Mouse (Mus musculus) midbrain, embryonic 14.5 days (tissue): ENCODE results near the gene Egln2. TPM values are rescaled to one million over a fixed set of nuclear protein-coding genes. Genes with fewer than 3 reads are reported as not detected.

Experiments
- ATAC-seq: fragments of 200-750 bp; cut with Nextera tagmentation; 2 replicates; pipeline ENCODE4 v1.8.0; 2017; ENCODE audit warnings: moderate number of reproducible peaks, moderate library complexity; ENCODE audit not compliant: low FRiP score, low TSS enrichment
- DNase-seq: peaks from one replicate; pipeline ENCODE4 v3.0.0-alpha.2; 2015
- H3K27ac ChIP-seq: fragments of 300-500 bp; sonication (generic); replicated peaks from 2 replicates; pipeline ENCODE4 v1.5.1; 2014; ENCODE audit warnings: mild to moderate bottlenecking, low read depth, low read length, moderate library complexity
- H3K27me3 ChIP-seq: fragments of 300-500 bp; sonication (generic); 2 replicates; pipeline ENCODE4 v1.6.1; 2014; ENCODE audit warnings: low read length, control low read depth, mixed read lengths; ENCODE audit not compliant: control insufficient read depth, insufficient read depth
- H3K36me3 ChIP-seq: fragments of 300-500 bp; sonication (generic); 2 replicates; pipeline ENCODE4 v1.6.1; 2014; ENCODE audit warnings: low read length, control low read depth; ENCODE audit not compliant: control insufficient read depth, insufficient read depth
- H3K4me1 ChIP-seq: fragments of 300-500 bp; sonication (generic); 2 replicates; pipeline ENCODE4 v1.6.1; 2014; ENCODE audit warnings: mild to moderate bottlenecking, antibody characterized with exemption, low read length, control low read depth; ENCODE audit not compliant: control insufficient read depth, insufficient read depth
- H3K4me2 ChIP-seq: fragments of 300-500 bp; sonication (generic); 2 replicates; pipeline ENCODE4 v1.6.1; 2014; ENCODE audit warnings: mild to moderate bottlenecking, low read length, moderate library complexity
- H3K4me3 ChIP-seq: fragments of 300-500 bp; sonication (generic); replicated peaks from 2 replicates; pipeline ENCODE4 v1.5.1; 2014; ENCODE audit warnings: low read depth, low read length
- H3K9ac ChIP-seq: fragments of 300-500 bp; sonication (generic); replicated peaks from 2 replicates; pipeline ENCODE4 v1.6.1; 2014; ENCODE audit warnings: mild to moderate bottlenecking, low read length, moderate library complexity
- H3K9me3 ChIP-seq: fragments of 300-500 bp; sonication (generic); 2 replicates; pipeline ENCODE4 v1.6.1; 2016; ENCODE audit warnings: low read length, control low read depth, mixed read lengths; ENCODE audit not compliant: control insufficient read depth
- WGBS: fragments of 180-500 bp; shearing (Covaris S2); extraction: QIAGEN DNeasy Blood & Tissue Kit; methylation state at CpG from one replicate; pipeline ENCODE4 v1.1.7; 2014; 5-methylcytosine and 5-hydroxymethylcytosine counted together
- polyA plus RNA-seq: library from polyadenylated mRNA; unstranded; fragments of >200 nt; fragmentation: Nextera tagmentation; extraction: Ambion mirVana; gene quantifications from 2 replicates; pipeline ENCODE4 v1.2.1, GENCODE M21; 2014

The Egln2 gene
- polyA plus RNA-seq, 1 experiment from 2014 or later = 57.3 TPM

- peaks cover 55% of the 10 kb centered on the region for H3K36me3 ChIP-seq
- no peaks in the 10 kb centered on the region for H3K9me3 ChIP-seq
- H3K4me1 ChIP-seq = peaks cover 40% of the 10 kb centered on the region
- H3K27ac ChIP-seq = peak overlapping the region; percentile 52; the same call in 1 of the 2 replicates
- H3K27me3 ChIP-seq = no peaks in the 10 kb centered on the region
- DNase-seq (peak; percentile 91), ATAC-seq (peak; percentile 91)
- no peak overlapping the region for H3K9ac ChIP-seq
- H3K4me2 ChIP-seq = peak overlapping the region; percentile 17; the same call in 1 of the 2 replicates
- whole genome bisulfite sequencing = 15% methylated on average over 8 of the region's 8 CpGs
- no peak overlapping the region for H3K4me3 ChIP-seq
Observed at GRCm38 (mm10) chr7:27159882-27160281, 6.7 kb downstream of the Egln2 start.

- 95% methylated on average over 6 of the region's 6 CpGs for WGBS
- no peak overlapping the region for H3K4me3 ChIP-seq
- H3K4me1 ChIP-seq = peaks cover 33% of the 10 kb centered on the region
- H3K9me3 ChIP-seq = no peaks in the 10 kb centered on the region
- DNase-seq (no peak), ATAC-seq (no peak)
- H3K27ac ChIP-seq = no peak overlapping the region
- H3K36me3 ChIP-seq = peaks cover 49% of the 10 kb centered on the region
- H3K27me3 ChIP-seq = no peaks in the 10 kb centered on the region
- H3K9ac ChIP-seq = no peak overlapping the region
- no peak overlapping the region for H3K4me2 ChIP-seq
Observed at GRCm38 (mm10) chr7:27159256-27159655, 7.3 kb downstream of the Egln2 start.

DNA sequence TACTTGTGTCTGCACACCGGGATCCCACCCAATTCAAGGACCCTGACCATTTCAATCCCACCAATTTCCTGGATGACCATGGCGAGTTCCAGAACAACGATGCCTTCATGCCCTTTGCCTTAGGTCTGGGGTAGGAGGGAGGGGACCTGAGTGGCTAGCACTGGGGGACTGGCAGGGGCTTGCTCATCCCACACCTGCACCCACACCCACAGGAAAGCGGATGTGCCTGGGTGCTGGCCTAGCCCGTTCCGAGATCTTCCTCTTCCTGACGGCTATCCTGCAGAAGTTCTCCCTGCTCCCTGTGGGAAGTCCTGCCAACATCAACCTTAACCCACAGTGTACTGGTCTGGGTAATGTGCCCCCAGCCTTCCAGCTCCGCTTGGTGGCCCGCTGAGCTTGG, 8.4 kb downstream of the Egln2 start:
- peaks cover 22% of the 10 kb centered on the region for H3K4me1 ChIP-seq
- H3K4me2 ChIP-seq = no peak overlapping the region
- no peak for DNase-seq
- no peak for ATAC-seq
- no peaks in the 10 kb centered on the region for H3K9me3 ChIP-seq
- WGBS = 93% methylated on average over 9 of the region's 9 CpGs
- H3K27ac ChIP-seq = no peak overlapping the region
- H3K27me3 ChIP-seq = no peaks in the 10 kb centered on the region
- H3K4me3 ChIP-seq = no peak overlapping the region
- peaks cover 40% of the 10 kb centered on the region for H3K36me3 ChIP-seq
- H3K9ac ChIP-seq = no peak overlapping the region

GRCm38 (mm10) chr7:27156005-27156404, 10.6 kb downstream of the Egln2 start:
- no peaks in the 10 kb centered on the region for H3K9me3 ChIP-seq
- 79% methylated on average over 13 of the region's 13 CpGs for WGBS
- no peak overlapping the region for H3K4me2 ChIP-seq
- ATAC-seq (no peak), DNase-seq (no peak)
- H3K36me3 ChIP-seq = peaks cover 30% of the 10 kb centered on the region
- H3K9ac ChIP-seq = no peak overlapping the region
- no peaks in the 10 kb centered on the region for H3K27me3 ChIP-seq
- H3K27ac ChIP-seq = no peak overlapping the region
- no peak overlapping the region for H3K4me3 ChIP-seq
- peaks cover 11% of the 10 kb centered on the region for H3K4me1 ChIP-seq

DNA sequence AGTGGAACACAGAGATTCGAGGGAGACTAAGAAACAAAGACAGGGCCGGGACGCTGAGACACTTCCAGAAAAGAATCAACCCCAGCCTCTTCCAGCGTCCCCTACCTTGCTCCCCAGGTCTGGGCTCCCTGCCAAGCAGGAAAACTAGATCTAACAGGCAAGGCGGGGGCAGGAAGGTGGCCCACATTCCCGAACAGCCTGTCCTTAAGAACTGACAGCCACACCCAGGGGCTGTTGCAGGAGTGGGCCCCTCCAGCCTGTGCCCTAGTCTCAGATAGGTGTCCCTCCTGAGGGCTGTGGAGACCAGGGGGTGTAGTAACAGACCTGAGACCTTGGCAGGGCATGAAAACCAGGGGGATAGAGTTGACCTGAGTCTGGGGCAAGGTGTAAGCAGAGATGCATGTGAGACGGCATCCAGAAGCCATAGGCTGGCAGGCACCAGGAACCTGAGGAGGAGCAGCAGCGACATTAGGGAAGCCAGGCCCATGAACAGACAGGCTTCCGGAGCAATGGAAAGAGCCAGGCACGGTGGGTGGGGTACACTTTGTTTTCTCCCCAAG, 13.3 kb downstream of the Egln2 start, which contains the start of gene Cyp2t4:
Gene Cyp2t4, plus strand, starts transcription at position 510 of the 560 bp plus-strand sequence.
- Histone ChIP-seq H3K9ac (no peak within 1 kb of the TSS), H3K36me3 (peaks cover 12% of the 10 kb centered on the region), H3K4me2 (no peak within 1 kb of the TSS), H3K27ac (no peak within 1 kb of the TSS), H3K4me3 (no peak within 1 kb of the TSS), H3K4me1 (no peaks in the 10 kb centered on the region), H3K27me3 (no peaks in the 10 kb centered on the region), H3K9me3 (no peaks in the 10 kb centered on the region)
- ATAC-seq (no peak), DNase-seq (no peak)
- WGBS = 83% methylated on average over 10 of the region's 10 CpGs

DNA sequence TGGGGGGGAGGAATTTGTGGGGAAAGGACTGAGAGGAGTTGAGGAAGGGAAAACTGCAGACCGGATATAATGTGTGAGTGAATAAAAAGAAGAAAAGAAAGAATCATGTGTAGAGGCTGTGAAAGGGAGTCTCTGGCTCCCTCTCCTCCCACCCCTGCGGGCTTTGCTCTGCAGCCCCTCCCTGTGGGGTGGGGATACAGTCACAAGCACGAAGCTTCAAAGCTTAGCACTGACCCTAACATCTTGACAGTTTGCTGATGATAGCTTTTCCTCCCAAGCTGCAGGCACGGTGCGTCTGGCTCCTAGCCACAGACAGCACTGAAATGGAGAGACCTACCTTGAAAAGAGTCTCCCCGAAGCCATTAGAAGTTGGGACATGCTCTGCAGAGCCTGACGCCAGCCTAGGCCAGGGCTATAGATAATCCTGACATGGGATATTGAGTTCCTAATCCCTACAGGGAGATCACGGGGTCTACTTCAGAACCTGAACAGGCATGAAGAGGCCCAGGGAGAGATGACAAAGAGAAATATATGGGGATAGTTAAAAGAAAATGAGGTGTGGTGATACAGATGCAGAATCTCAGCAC, 30.1 kb downstream of the Egln2 start:
- no peaks in the 10 kb centered on the region for H3K36me3 ChIP-seq
- H3K4me1 ChIP-seq = no peaks in the 10 kb centered on the region
- whole genome bisulfite sequencing = 55% methylated on average over 8 of the region's 8 CpGs
- DNase-seq = no peak
- no peaks in the 10 kb centered on the region for H3K9me3 ChIP-seq
- no peak overlapping the region for H3K4me2 ChIP-seq
- no peak for ATAC-seq
- H3K27ac ChIP-seq = no peak overlapping the region
- no peaks in the 10 kb centered on the region for H3K27me3 ChIP-seq
- no peak overlapping the region for H3K4me3 ChIP-seq
- no peak overlapping the region for H3K9ac ChIP-seq

GRCm38 (mm10) chr7:27133757-27134156, 32.8 kb downstream of the Egln2 start:
- Histone ChIP-seq H3K36me3 (no peaks in the 10 kb centered on the region), H3K27me3 (no peaks in the 10 kb centered on the region), H3K9me3 (no peaks in the 10 kb centered on the region), H3K4me1 (no peaks in the 10 kb centered on the region), H3K4me2 (no peak overlapping the region), H3K27ac (no peak overlapping the region), H3K9ac (no peak overlapping the region), H3K4me3 (no peak overlapping the region)
- ATAC-seq (no peak), DNase-seq (no peak)
- WGBS = 87% methylated on average over 4 of the region's 4 CpGs

- no peaks in the 10 kb centered on the region for H3K27me3 ChIP-seq
- no peak overlapping the region for H3K4me2 ChIP-seq
- DNase-seq = no peak
- no peaks in the 10 kb centered on the region for H3K4me1 ChIP-seq
- no peaks in the 10 kb centered on the region for H3K9me3 ChIP-seq
- no peak overlapping the region for H3K4me3 ChIP-seq
- 72% methylated on average over 12 of the region's 12 CpGs for WGBS
- ATAC-seq = no peak
- H3K36me3 ChIP-seq = no peaks in the 10 kb centered on the region
- H3K27ac ChIP-seq = no peak overlapping the region
- no peak overlapping the region for H3K9ac ChIP-seq
Observed at GRCm38 (mm10) chr7:27133156-27133555, 33.4 kb downstream of the Egln2 start.

DNA sequence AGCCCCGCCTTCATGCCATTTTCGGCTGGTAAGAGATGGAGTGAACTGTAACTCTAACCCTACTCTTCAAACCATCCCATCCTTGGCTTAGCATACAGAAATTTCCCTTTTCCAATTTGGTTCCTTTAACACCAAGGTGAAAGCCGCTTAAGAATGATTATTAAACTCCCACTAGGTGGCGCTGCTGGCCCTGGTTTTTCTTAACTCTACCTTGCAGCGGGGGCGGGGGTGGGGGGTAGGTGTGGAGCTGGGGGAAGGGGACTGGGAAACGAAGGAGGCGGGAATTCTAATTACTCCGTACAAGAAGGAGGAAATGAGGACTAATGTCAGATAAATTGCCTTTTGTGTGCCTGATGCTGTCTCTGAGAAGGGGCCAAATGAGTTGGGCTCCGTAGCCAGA, 34.0 kb downstream of the Egln2 start:
- Histone ChIP-seq H3K4me3 (no peak overlapping the region), H3K27me3 (no peaks in the 10 kb centered on the region), H3K4me1 (no peaks in the 10 kb centered on the region), H3K36me3 (no peaks in the 10 kb centered on the region), H3K27ac (no peak overlapping the region), H3K9me3 (no peaks in the 10 kb centered on the region), H3K4me2 (no peak overlapping the region), H3K9ac (no peak overlapping the region)
- peak; percentile 80 for DNase-seq
- WGBS = 15% methylated on average over 10 of the region's 10 CpGs
- ATAC-seq = no peak
